In the genomic region with DNA sequence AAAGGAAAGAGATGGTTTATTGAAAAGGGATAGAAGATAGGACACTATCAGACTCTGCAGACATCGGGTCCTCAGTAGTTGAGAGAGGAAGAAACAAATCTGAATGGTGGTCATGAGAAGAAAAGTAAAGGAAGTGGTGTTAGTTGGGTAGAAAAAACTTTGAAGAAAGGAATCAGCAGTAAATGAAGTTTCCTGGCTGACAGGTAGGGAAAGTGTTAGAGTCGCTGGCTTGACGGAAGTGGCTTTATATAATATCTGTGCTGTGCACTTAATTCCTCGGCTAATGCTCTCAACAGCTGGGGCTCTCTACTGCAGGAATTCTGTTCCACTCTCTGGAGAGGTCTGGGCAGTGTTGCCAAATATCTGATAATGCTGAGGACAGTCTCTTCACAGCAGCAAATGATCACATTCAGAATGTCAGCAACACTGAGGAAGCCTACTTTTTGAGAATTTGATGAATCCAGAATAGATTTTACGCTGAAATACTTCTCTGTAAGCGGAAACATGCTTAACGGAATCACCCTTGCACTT, we compare ENCODE assay signal across 20 mouse cellular contexts. TPM values are rescaled to one million over a fixed set of nuclear protein-coding genes. Genes with fewer than 3 reads are reported as not detected.
DNase-seq lines count a peak whose midpoint lies in the region; ATAC-seq and TF ChIP-seq lines count a peak whose summit lies in the region.
"Had no signal": no experiment of that assay in that cellular context is flagged by ENCODE, and none has a peak within 500 bp of the region (broad histone marks: within the 10 kb centered on the region; RNA-seq: fewer than 3 reads in every experiment).

No protein-coding gene starts in this region.

- no peaks in the 10 kb centered on the region for H3K9me3 ChIP-seq in lung, embryonic 14.5 days (ENCODE audit: low read depth, low read length)
- H3K9me3 ChIP-seq in limb, embryonic 15.5 days: no peaks in the 10 kb centered on the region
- H3K9me3 ChIP-seq: embryonic facial prominence, embryonic 15.5 days; liver, embryonic 12.5 days; midbrain, embryonic 12.5 days had no signal

- H3K4me2 ChIP-seq in lung, embryonic 14.5 days: no peak overlapping the region
- H3K4me2 ChIP-seq in limb, embryonic 15.5 days: no peak overlapping the region
- H3K4me2 ChIP-seq: embryonic facial prominence, embryonic 15.5 days; liver, embryonic 12.5 days; midbrain, embryonic 12.5 days had no signal

- H3K9ac ChIP-seq in lung, embryonic 14.5 days: no peak overlapping the region
- H3K9ac ChIP-seq in limb, embryonic 15.5 days: no peak overlapping the region
- H3K9ac ChIP-seq: embryonic facial prominence, embryonic 15.5 days; liver, embryonic 12.5 days; midbrain, embryonic 12.5 days had no signal

- WGBS in lung, embryonic 14.5 days: 67% methylated on average over 7 of the region's 7 CpGs
- WGBS in lung, adult 2 months: 61% methylated on average over 7 of the region's 7 CpGs
- 73% methylated on average over 7 of the region's 7 CpGs for WGBS in limb, embryonic 15.5 days

- H3K27ac ChIP-seq in lung, embryonic 14.5 days (ENCODE audit: low read depth): no peak overlapping the region
- H3K27ac ChIP-seq in limb, embryonic 15.5 days: peak overlapping the region; percentile 43; the same call in 1 of the 2 replicates
- H3K27ac ChIP-seq: embryonic facial prominence, embryonic 15.5 days; liver, embryonic 12.5 days; midbrain, embryonic 12.5 days had no signal

- no peaks in the 10 kb centered on the region for H3K27me3 ChIP-seq in lung, embryonic 14.5 days (ENCODE audit: insufficient read depth, low read length)
- no peaks in the 10 kb centered on the region for H3K27me3 ChIP-seq in limb, embryonic 15.5 days
- H3K27me3 ChIP-seq: embryonic facial prominence, embryonic 15.5 days; liver, embryonic 12.5 days; midbrain, embryonic 12.5 days had no signal

- H3K4me1 ChIP-seq in lung, embryonic 14.5 days (ENCODE audit: insufficient read depth): no peaks in the 10 kb centered on the region
- no peaks in the 10 kb centered on the region for H3K4me1 ChIP-seq in lung, adult 2 months (ENCODE audit: control insufficient read depth, insufficient read depth, low read length)
- no peaks in the 10 kb centered on the region for H3K4me1 ChIP-seq in limb, embryonic 15.5 days
- H3K4me1 ChIP-seq: embryonic facial prominence, embryonic 15.5 days; liver, embryonic 12.5 days; midbrain, embryonic 12.5 days had no signal

- ATAC-seq in lung, embryonic 14.5 days (ENCODE audit: insufficient read depth): no peak
- no peak for ATAC-seq in limb, embryonic 15.5 days (ENCODE audit: insufficient number of reproducible peaks, low FRiP score, low TSS enrichment, low read depth)
- ATAC-seq: liver, embryonic 12.5 days had no signal

- H3K36me3 ChIP-seq in lung, embryonic 14.5 days (ENCODE audit: insufficient read depth): peaks cover 19% of the 10 kb centered on the region; the same call in 1 of the 2 replicates
- H3K36me3 ChIP-seq in limb, embryonic 15.5 days: peaks cover 19% of the 10 kb centered on the region

- peak; percentile 14 to 31 for DNase-seq in heart, adult 18-20 months
- no peak for DNase-seq in heart, postnatal 25 days (ENCODE audit: low spot score)
- DNase-seq in lung, embryonic 14.5 days: peak; percentile 17
- no peak for DNase-seq in lung, adult 2 months
- DNase-seq in c-Kit-positive CD71-positive TER-119-positive erythroid progenitor cells, embryonic 14.5 days (ENCODE audit: low spot score): no peak
- DNase-seq in left cerebral cortex, postnatal 25 days (ENCODE audit: low spot score in 2 of 2): no peak
- DNase-seq: adrenal gland, postnatal 10 days; cerebellum, adult 8-10 months; gastrocnemius, postnatal 10 days; kidney, adult 9 months; kidney, postnatal 36 days; right cerebral cortex, postnatal 14 days; thymus, postnatal 14 days had no signal

- intact Hi-C loops in heart, postnatal 25 days (cut with DNase I): no loop called here
- intact Hi-C loops in left cerebral cortex, postnatal 25 days (cut with DNase I): no loop called here

- TF ChIP-seq CTCF in lung, embryonic 14.5 days (IDR thresholded peaks at IDR 0.05; ENCODE audit: low read depth): no peak
- no peak for TF ChIP-seq CTCF in lung, adult 2 months (IDR thresholded peaks at IDR 0.05; ENCODE audit: insufficient read depth, low read length)

- no peak for TF ChIP-seq POLR2A in lung, adult 2 months (IDR thresholded peaks at IDR 0.05; ENCODE audit: borderline replicate concordance, extremely low read depth, low read depth, low read length)

- no peak overlapping the region for H3K4me3 ChIP-seq in lung, embryonic 14.5 days (ENCODE audit: low read depth, low read length)
- H3K4me3 ChIP-seq in lung, adult 2 months (replicated peaks; ENCODE audit: extremely low read depth, low read depth, low read length): no peak overlapping the region
- H3K4me3 ChIP-seq in limb, embryonic 15.5 days: no peak overlapping the region
- H3K4me3 ChIP-seq: embryonic facial prominence, embryonic 15.5 days; liver, embryonic 12.5 days; midbrain, embryonic 12.5 days had no signal

RNA-seq across cellular contexts. Expression of gene Hbs1l, which starts 31.9 kb away (rescaled TPM):
- total RNA-seq in heart, adult 18-20 months (2021): 10 to 100 TPM; 74.2 to 74.6 TPM
- 10 to 100 TPM; 70.1 to 74.9 TPM for total RNA-seq in heart, postnatal 25 days (2021)
- polyA plus RNA-seq in lung, embryonic 14.5 days (2014; fragmentation: Nextera tagmentation; extraction: Ambion mirVana): 88.6 and 92.5 TPM in 2 replicates
- polyA plus RNA-seq in lung, adult 2 months (2012; rRNA removed): 7.8 and 12.4 TPM in 2 replicates
- polyA plus RNA-seq in limb, embryonic 15.5 days (2015; fragmentation: Nextera tagmentation; extraction: Ambion mirVana): 82.8 and 88.2 TPM in 2 replicates
- 10 to 100 TPM; 69.4 to 69.5 TPM for total RNA-seq in left cerebral cortex, postnatal 25 days (2021)

RNA-seq across cellular contexts. Expression of gene Aldh8a1, which starts 49.4 kb away (rescaled TPM):
- not detected for total RNA-seq in heart, adult 18-20 months (2021)
- total RNA-seq in heart, postnatal 25 days (2021): not detected
- polyA plus RNA-seq in lung, embryonic 14.5 days (2014; fragmentation: Nextera tagmentation; extraction: Ambion mirVana): 0.08 TPM in 1 of 2 replicates, not detected in the other
- polyA plus RNA-seq in lung, adult 2 months (2012; rRNA removed): 0.05 and 0.22 TPM in 2 replicates
- not detected in 2 replicates for polyA plus RNA-seq in limb, embryonic 15.5 days (2015; fragmentation: Nextera tagmentation; extraction: Ambion mirVana)
- total RNA-seq in left cerebral cortex, postnatal 25 days (2021): under 1 TPM; 0.25 TPM
- total RNA-seq: hematopoietic stem cell, adult 5-6 weeks; layer of hippocampus, postnatal 14 days had no signal
- polyA plus RNA-seq: embryonic facial prominence, embryonic 15.5 days; forebrain, embryonic 11.5 days had no signal

Comparison
In these comparisons a context has a peak if more than half of its experiments do, and no peak if none do; other contexts are left out.
1. DNase-seq: peak in heart, adult 18-20 months (2 of 2) and lung, embryonic 14.5 days (single experiment); none in heart, postnatal 25 days (single experiment), lung, adult 2 months (single experiment), c-Kit-positive CD71-positive TER-119-positive erythroid progenitor cells, embryonic 14.5 days (single experiment) and left cerebral cortex, postnatal 25 days (0 of 2).